Mouse (Mus musculus) lung, postnatal 4 days (tissue): ENCODE results near the gene Iars2.

Experiments used
- DNase-seq, 2 experiments: peaks; one replicate each; pipeline ENCODE4 v3.0.0; 2021

Iars2 gene

DNA sequence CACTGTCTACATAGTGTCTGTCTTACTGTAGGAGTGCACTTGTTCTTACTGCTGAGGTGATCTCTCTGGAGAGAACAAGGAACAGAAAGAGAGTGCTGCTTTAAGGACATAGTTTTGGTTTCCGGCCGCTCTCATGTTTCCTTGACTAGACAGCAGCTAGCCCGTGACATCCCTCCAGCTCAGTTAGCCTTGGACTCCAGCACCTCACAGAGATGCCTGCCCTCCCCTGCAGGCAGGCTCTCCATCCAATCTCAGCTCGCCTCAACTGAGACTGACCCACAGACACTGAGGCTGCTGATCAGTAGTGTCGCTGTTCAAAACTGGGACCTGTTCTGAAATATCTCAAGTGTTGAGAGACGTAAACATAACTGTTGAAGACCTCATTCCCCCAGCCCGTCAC lies 53.2 kb downstream of the Iars2 start:
- no peak for DNase-seq

DNA sequence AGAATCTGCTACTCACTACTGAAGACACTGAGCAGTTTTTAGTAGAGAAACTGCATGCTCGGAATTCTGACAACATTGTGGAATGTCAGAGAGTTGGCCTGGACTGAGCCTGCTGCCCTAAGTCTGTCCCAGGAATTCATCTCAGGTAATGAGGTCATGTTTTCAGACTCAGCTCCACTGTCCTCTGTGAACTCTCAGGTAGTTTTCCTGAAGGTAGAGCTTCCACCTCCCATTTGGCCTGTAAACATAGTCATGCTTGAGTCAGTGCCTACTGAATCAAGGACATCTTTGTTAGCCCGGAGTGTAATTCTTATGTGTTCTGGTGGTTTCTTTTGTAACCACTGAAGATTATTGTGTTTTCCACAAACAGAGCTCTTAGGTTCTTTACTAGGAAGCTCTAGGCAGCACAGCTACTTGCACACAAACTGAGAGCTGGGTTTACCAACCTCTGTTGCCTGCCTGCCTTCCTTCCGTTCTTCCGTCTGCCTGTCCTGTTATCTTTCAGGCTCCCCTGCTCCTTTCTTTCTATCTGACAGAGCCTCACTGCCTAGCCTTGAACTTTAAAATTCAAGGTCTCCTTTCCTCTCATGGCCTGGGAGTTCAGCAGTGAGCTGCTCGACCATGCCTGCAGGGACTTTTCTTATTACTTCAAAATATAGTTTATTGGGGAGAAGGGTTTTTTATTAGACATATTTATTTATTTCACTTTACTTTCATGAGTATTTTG lies 54.2 kb downstream of the Iars2 start:
- DNase-seq: no peak

DNA sequence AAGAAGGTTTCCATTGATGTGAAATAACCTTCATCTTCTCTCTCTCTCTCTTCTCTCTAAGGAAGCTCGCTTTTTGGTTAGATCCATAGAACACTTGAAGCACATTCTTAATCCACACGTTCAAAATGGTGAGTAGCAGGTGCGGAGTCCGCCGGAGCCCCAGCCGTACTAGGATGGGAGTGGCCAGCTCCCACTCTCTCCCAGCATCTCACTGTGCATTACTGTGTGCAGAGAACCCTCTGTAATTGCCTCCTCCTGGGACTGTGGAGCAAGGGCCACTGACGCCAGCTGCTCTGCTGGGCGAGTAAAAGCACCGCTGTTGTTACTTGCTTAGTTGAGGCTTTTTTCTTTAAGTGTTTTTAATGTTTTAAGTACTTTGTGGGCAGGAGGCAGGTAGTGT lies 57.8 kb downstream of the Iars2 start:
- no peak for DNase-seq

DNA sequence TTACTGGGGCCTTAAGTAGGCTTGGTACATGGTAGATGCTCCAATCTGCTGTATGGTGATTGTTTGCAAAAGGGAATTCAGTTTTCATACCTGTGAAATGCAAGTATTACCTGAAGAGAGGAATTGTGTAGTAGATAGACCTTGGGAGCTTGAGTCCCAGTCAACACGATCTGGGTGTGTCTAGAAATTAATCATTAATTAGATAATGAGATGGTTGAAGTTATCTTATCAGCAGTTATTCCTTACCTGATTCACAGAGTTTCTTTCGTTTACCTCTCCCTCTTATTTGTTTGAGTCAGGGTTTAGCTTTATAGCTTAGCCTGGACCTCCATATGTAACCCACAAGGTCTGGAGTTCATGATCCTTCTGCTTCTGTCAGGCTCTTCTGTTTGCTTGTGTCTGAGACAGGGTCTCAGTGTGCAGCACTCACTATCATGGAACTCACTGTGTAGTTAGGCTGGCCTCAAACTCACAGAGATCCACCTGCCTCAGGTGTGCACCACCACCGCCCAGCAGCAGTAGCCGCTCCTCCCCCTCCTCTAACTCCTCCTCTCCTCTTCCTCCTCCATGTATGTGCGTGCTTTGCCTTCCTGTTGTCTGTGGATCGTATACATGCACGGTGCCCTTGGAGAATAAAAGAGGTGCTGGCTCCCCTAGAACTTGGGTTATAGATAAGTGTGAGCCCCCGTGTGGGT lies 58.6 kb downstream of the Iars2 start:
- DNase-seq: no peak

DNA sequence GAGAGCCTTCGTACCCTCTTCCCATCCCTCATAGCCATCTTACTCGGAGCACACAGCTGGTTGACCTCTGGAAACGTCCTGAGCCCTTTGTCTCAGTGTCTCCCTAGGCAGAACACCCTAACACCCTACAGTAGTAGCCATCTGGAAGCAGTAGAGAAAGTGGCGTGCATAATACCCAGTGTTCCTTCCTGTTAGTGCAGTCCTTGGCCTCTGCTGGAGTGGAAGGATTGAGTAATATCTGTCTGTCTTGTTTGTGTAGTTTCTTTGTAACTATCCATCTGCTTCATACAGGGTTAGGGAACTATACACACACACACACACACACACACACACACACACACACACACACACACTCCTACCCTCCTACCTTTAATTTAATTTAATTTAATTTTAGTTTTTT lies 60.5 kb downstream of the Iars2 start:
- no peak for DNase-seq

DNA sequence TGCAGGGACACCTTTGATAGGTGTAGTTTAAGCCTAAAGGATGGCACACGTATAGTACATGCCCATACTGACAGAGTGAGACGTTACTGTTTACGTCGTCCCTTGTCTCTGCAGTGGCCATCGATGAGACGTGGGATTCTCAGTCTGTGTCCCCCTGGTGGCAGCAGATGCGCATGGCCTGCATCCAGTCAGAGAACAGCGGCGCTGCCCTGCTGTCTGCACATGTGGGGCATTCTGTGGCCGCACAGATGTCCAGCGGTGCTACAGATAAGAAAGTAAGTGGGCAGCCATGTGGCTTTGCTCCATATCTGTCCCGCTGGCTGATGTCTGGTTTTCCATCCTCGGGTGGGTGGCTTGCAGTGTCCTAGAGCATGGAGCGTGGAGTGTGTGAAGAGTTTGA lies 66.6 kb downstream of the Iars2 start:
- peak; percentile 55 to 61 for DNase-seq

DNA sequence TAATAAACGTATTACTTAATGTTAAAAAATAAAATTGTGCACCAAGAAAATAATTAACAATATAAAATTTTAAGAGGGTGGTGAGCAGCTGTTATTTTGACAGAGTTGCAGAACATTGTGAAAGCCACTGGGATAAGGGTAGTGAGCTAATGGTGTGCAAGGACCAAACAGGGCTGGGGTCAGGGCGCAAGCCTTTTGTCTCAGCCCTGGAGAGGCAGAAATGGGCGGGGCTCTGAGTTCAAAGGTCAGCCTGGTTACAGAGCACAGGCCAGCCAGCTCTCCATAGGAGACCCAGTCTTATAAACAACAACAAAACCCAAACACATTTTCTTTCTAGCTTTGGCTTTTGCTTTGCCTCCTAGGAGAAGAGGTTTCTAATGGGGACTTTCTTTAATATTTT lies 72.4 kb downstream of the Iars2 start:
- peak; percentile 21 to 59 for DNase-seq

DNA sequence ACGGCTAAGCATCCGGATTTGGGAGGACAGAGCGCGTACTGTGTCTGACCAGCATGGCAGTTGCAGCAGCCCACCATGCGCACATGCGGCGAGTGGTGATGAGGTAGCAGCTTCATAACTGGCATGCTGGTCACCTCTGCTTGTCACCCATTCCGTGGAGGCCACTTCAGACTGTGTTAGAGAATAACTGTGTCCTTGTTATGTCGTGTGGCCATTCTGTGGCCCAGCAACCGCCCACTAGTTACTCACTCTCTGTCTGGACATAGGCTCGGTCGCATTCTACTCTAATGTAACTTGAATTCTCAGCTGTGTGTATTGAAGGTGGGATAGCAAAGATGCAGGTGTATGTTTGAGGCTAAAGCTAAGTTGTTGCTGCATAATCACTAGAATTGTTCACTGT lies 73.9 kb downstream of the Iars2 start:
- DNase-seq: no peak

DNA sequence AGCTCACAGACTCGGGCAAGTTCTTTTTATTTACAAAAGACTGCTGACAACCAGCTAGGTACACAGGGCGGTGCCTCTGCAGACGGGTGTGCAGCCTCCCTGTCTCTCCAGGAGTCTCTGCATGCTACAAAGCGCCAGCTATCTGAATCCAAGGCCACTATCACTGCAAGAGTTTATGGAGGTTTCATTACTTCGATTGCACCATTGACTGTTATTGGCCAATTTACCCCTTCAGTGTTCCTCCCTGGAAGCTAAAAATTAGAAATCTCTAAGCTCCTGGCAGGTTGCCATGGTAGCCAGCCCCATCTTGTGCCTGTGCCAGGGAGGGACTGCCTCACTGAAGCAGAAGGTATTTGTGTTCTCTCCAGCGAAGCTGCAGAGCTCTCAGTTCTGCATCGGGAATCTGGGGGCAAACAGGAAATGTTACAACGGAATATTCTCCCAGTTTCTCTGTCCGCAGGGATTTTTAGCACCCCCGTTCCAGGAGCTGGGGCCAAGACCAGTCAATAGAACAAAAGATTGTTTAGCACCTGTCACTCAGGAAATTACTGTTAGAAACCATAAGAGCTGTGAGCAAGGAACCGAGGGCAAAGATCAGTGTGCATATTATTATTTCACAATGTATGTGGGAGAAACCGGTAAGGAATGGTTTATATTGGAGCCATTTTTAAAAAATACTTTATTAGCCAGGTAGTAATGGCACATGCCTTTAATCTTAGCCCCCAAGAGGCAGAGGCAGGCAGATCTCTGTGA lies 75.9 kb downstream of the Iars2 start:
- peak in 1 of 2 experiments; percentile 24 for DNase-seq

DNA sequence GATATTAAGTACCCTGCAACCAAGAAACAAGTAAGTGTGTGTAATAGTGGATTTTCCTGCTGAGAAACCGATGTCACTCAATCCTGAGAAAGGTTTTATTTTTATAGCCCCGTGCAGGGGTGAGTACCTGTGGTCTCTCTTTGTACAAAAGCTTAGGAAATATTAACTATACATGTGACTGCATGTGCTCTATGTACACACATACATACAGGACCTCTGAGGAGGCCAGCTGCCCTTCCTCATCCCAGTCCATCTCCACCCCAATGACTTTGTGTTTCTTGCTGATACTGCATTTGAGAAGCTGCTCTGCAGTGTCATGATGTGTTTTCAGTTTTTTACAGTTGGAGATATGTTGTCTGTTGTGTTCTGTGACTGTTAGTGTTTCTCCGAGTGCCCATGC lies 76.8 kb downstream of the Iars2 start:
- DNase-seq: no peak

DNA sequence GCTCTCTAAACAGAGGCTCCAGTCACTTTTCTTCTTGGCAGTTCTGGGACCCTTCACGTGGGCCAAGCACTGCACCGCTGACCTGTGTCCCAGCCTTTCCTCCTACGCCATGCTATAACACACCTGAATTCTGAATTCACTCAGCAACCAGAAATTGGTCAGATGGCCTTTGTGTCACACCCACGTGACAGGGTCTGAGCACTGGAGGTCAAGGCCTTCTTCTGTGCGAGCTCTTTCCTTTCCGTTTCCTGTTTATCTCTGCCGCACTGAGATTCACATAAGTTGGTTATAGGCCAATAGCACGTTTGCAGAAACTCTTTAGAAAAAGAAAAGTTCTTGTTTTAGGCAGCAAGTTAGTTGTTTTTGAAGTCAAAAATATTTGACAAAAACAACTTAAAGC lies 80.5 kb downstream of the Iars2 start:
- DNase-seq: no peak

DNA sequence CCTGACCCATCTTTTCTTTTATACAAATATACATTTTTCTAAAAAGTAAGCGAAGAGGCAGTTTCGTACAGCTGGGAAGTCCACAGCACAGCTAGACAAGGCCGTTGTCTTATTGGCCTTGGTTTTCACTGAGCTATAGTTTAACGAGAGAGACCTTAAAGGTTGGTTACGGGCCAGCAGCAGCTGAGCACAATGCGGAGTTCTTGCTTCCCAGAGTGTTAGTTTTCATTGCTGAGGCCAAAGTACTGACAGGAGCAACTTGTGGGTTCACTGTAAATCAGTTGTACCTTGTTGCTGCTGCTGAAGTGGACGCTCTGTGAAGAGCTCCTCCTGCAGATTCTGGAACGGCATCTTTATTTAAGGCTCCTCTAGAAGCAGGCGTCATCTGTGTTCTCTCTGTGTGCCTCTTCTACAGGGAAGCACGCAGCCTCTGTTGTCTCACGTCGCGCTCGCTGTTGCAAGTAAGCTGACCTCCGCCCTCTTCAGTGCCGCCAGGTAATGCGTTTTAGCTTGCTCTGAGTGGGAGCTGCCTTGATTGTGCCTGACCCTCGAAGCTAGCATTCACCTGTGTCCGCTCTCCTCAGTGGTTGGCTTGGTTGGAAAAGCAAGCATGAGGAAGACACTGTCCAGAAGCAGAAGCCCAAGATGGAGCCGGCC lies 81.6 kb downstream of the Iars2 start:
- DNase-seq: no peak

DNA sequence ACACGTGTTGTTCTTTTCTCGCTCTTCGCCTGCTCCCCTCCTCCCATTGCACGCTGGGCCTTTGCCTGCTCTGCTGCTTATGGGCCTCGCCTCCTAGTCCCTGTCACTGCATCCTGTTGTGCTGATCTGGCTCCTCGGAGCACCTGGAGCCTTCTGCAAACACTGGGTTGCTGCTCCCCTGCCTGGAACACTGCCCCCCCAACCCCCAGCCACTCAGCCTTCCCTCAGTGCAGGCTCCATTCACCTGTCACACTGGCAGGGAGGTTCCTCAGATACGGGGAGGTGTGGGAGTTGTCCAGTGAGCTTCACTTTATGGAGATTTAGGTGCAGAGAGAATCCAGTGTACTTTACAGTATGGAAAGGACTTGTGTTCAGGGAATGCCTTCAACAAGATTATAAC lies 83.7 kb downstream of the Iars2 start:
- DNase-seq: no peak

DNA sequence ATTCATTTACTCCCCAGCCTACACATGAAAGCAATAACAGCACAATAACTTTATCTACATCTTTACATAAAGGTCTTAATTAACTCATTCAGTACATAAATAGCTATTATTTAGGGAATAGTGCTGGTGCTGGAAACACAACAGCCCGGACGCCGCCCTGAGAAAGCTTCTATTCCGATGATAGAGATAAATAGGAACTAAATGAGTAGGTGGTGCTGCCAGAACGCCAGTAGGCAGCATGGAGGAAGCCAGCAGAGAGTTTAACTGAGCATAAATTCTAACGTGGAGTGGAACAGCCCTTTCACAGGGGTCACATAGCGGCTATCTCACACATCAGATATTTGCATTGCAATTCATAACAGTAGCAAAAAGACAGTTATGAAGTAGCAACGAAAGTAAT lies 86.2 kb downstream of the Iars2 start:
- no peak for DNase-seq

DNA sequence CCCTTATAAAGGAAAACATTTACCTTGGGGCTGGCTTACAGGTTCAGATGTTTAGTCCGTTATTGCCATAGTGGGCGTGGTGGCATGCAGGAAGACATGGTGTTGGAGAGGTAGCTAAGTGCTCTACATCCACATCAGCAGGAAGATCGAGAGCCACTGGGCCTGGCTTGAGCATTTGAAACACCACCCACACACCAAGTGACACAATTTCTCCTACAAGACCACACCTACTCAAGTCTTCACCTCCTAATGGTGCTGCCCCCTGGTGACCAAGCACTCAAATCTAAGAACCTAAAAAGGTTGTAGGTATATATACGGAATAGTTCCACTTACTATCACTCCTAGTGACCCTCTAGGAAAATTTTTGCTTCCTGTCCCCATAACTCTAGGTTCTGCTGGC lies 92.7 kb downstream of the Iars2 start:
- DNase-seq: peak; percentile 26 to 37

DNA sequence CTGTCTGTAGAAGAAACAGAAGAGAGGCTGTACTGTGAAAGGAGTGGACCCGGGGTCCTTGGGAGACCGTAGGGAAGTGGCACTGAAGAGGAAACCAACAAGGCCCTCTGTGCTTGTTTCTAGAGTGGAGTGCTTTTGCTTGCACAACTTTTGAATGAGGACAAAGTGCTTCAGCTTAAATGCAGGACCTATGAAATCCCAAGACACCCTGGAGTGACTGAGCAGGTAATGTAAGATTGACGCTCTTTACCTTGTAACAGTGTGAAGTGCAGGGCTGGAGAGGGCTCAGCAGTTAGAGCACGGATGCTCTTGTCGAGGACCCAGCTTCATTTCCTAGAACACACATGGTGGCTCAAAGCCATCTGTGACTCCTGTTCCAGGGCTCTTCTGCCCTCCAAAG lies 93.4 kb downstream of the Iars2 start:
- peak; percentile 26 to 58 for DNase-seq
